Mouse (Mus musculus): Measurements from ENCODE around the gene Amigo2. TPM values are rescaled to one million over a fixed set of nuclear protein-coding genes. Genes with fewer than 3 reads are reported as not detected.

Amigo2 gene
- total and polyA plus RNA-seq, 3 experiments = not detected

- H3K27ac ChIP-seq (ENCODE audit: control insufficient read depth, low read depth, low read length) = no peak overlapping the region
- no peaks in the 10 kb centered on the region for H3K9me3 ChIP-seq (replicated peaks; ENCODE audit: insufficient read depth, low read length)
- H3K9ac ChIP-seq (ENCODE audit: control insufficient read depth, low read depth, low read length, poor library complexity, severe bottlenecking) = no peak overlapping the region
- H3K36me3 ChIP-seq (ENCODE audit: control insufficient read depth in 1 of 2, insufficient read depth in 2 of 2, low read length in 2 of 2) = no peaks in the 10 kb centered on the region
- no peak for DNase-seq (ENCODE audit: low read depth, low spot score)
- peaks cover 0 to 1% of the 10 kb centered on the region in 2 experiments; a peak in 1 of 4 replicates for H3K27me3 ChIP-seq (ENCODE audit: control insufficient read depth in 1 of 2, insufficient read depth in 2 of 2, low read length in 2 of 2)
- H3K4me1 ChIP-seq (ENCODE audit: control insufficient read depth in 1 of 2, insufficient read depth in 2 of 2, low read length in 2 of 2) = no peaks in the 10 kb centered on the region
- no peaks in the 10 kb centered on the region for H3K79me2 ChIP-seq (ENCODE audit: control insufficient read depth, insufficient read depth, low read length, poor library complexity)
- no peak for TF ChIP-seq SIN3A (IDR thresholded peaks at IDR 0.05; ENCODE audit: low read length)
- no peak for TF ChIP-seq KAT2A (conservative IDR thresholded peaks at IDR 0.05; ENCODE audit: low read depth, low read length)
- no peak for TF ChIP-seq E2F4 (IDR thresholded peaks at IDR 0.05; ENCODE audit: borderline replicate concordance, low read depth, low read length)
- no peak for TF ChIP-seq RAD21 (IDR thresholded peaks at IDR 0.05; ENCODE audit: low read depth, low read length)
- no peak for TF ChIP-seq RCOR1 (IDR thresholded peaks at IDR 0.05; ENCODE audit: low read depth, low read length)
- TF ChIP-seq TBP (IDR thresholded peaks at IDR 0.05; ENCODE audit: low read depth, low read length) = no peak
- TF ChIP-seq TCF12 (IDR thresholded peaks at IDR 0.05; ENCODE audit: low read depth, low read length) = no peak
- TF ChIP-seq TAL1 (IDR thresholded peaks at IDR 0.05; ENCODE audit: low read length) = no peak
- TF ChIP-seq GABPA (IDR thresholded peaks at IDR 0.05; ENCODE audit: low read depth, low read length) = no peak
- no peak for TF ChIP-seq USF2 (IDR thresholded peaks at IDR 0.05; ENCODE audit: borderline replicate concordance in 1 of 2, insufficient read depth in 1 of 2, low read depth in 1 of 2, low read length in 2 of 2)
- TF ChIP-seq CHD2 (IDR thresholded peaks at IDR 0.05; ENCODE audit: low read length) = no peak
- no peak for TF ChIP-seq JUND (IDR thresholded peaks at IDR 0.05; ENCODE audit: low read depth, low read length)
- no peak for TF ChIP-seq NELFE (IDR thresholded peaks at IDR 0.05; ENCODE audit: low read depth, low read length)
- TF ChIP-seq ELF1 (IDR thresholded peaks at IDR 0.05; ENCODE audit: low read depth, low read length) = no peak
- no peak for TF ChIP-seq ZNF384 (IDR thresholded peaks at IDR 0.05; ENCODE audit: low read depth, low read length)
- TF ChIP-seq ETS1 (IDR thresholded peaks at IDR 0.05; ENCODE audit: low read depth, low read length) = no peak
- TF ChIP-seq CTCF (IDR thresholded peaks at IDR 0.05 in 2 of 3, conservative IDR thresholded peaks at IDR 0.05 in 1 of 3; ENCODE audit: control insufficient read depth in 1 of 3, insufficient read depth in 1 of 3, low read depth in 2 of 3, low read length in 3 of 3, poor library complexity in 1 of 3, severe bottlenecking in 1 of 3) = no peak
- no peak for TF ChIP-seq ZKSCAN1 (IDR thresholded peaks at IDR 0.05; ENCODE audit: low read depth, low read length)
- H3K4me3 ChIP-seq (ENCODE audit: control insufficient read depth in 1 of 2, insufficient read depth in 1 of 2, low read depth in 2 of 2, low read length in 2 of 2) = no peak overlapping the region
These were observed 13.0 kb upstream of the Amigo2 start for GRCm38 (mm10) chr15:97259968-97260597.

- no peaks in the 10 kb centered on the region for H3K79me2 ChIP-seq (ENCODE audit: control insufficient read depth, insufficient read depth, low read length, poor library complexity)
- H3K9me3 ChIP-seq (replicated peaks; ENCODE audit: insufficient read depth, low read length) = no peaks in the 10 kb centered on the region
- no peak overlapping the region for H3K27ac ChIP-seq (ENCODE audit: control insufficient read depth, low read depth, low read length)
- peaks cover 0 to 1% of the 10 kb centered on the region in 2 experiments; a peak in 1 of 4 replicates for H3K27me3 ChIP-seq (ENCODE audit: control insufficient read depth in 1 of 2, insufficient read depth in 2 of 2, low read length in 2 of 2)
- H3K36me3 ChIP-seq (ENCODE audit: control insufficient read depth in 1 of 2, insufficient read depth in 2 of 2, low read length in 2 of 2) = no peaks in the 10 kb centered on the region
- no peak for DNase-seq (ENCODE audit: low read depth, low spot score)
- no peak overlapping the region for H3K9ac ChIP-seq (ENCODE audit: control insufficient read depth, low read depth, low read length, poor library complexity, severe bottlenecking)
- H3K4me1 ChIP-seq (ENCODE audit: control insufficient read depth in 1 of 2, insufficient read depth in 2 of 2, low read length in 2 of 2) = no peaks in the 10 kb centered on the region
- TF ChIP-seq SIN3A (IDR thresholded peaks at IDR 0.05; ENCODE audit: low read length) (no peak), ZMIZ1 (IDR thresholded peaks at IDR 0.05; ENCODE audit: low read depth, low read length) (no peak), BHLHE40 (IDR thresholded peaks at IDR 0.05; ENCODE audit: borderline replicate concordance, low read depth, low read length) (no peak), MYB (IDR thresholded peaks at IDR 0.05; ENCODE audit: low read depth, low read length) (no peak), MYC (IDR thresholded peaks at IDR 0.05; ENCODE audit: low read depth, low read length) (no peak), MAZ (IDR thresholded peaks at IDR 0.05; ENCODE audit: low read depth, low read length) (no peak), ZC3H11A (IDR thresholded peaks at IDR 0.05; ENCODE audit: low read depth, low read length) (no peak), USF1 (IDR thresholded peaks at IDR 0.05; ENCODE audit: low read depth, low read length) (no peak), E2F4 (IDR thresholded peaks at IDR 0.05; ENCODE audit: borderline replicate concordance, low read depth, low read length) (no peak), UBTF (IDR thresholded peaks at IDR 0.05; ENCODE audit: borderline replicate concordance, insufficient read depth, low read depth, low read length) (no peak), MEF2A (IDR thresholded peaks at IDR 0.05; ENCODE audit: extremely low read depth, insufficient replicate concordance, low read depth, low read length, poor library complexity, severe bottlenecking) (no peak), NRF1 (IDR thresholded peaks at IDR 0.05; ENCODE audit: insufficient read depth, low read depth, low read length, poor library complexity, severe bottlenecking) (no peak)
- no peak overlapping the region for H3K4me3 ChIP-seq (ENCODE audit: control insufficient read depth in 1 of 2, insufficient read depth in 1 of 2, low read depth in 2 of 2, low read length in 2 of 2)
These were observed 12.2 kb upstream of the Amigo2 start for GRCm38 (mm10) chr15:97259300-97259699.

All from MEL (cell line).